Mouse (Mus musculus): Measurements from ENCODE around the gene Slc25a44.

GRCm38 (mm10) chr3:88453369-88453768 is 28.4 kb upstream of the Slc25a44 start:
- TF ChIP-seq POLR2A (IDR thresholded peaks at IDR 0.05; ENCODE audit: control insufficient read depth, low read depth, low read length), result no peak
- TF ChIP-seq CTCF (IDR thresholded peaks at IDR 0.05; ENCODE audit: control insufficient read depth, insufficient read depth, insufficient replicate concordance, low read depth, low read length), result no peak
